Mouse (Mus musculus): ENCODE results near the gene Ccsap. TPM values are rescaled to one million over a fixed set of nuclear protein-coding genes. Genes with fewer than 3 reads are reported as not detected.

Ccsap gene
- polyA plus RNA-seq, 1 experiment from 2014 or later: 6.7 TPM

DNA sequence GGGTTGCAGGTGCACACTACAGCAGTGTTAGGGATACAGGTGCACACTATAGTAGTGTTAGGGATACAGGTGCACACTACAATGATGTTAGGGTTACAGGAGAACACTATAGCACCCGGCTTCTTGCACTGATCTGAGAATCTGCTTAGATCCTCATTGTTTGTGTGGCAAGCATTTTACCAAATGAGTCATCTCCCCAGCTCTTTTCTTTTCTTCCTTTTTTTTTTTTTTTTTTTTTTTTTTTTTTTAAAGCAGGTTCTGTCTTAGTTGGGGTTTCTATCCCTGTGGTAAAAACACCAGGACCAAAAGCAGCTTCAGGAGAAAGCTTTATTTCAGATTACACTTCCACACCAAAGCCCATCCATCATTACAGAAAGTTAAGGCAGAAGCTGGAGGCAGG, 56.4 kb downstream of the Ccsap start:
- Histone ChIP-seq H3K9me3 (replicated peaks; ENCODE audit: control insufficient read depth, low read length) (no peaks in the 10 kb centered on the region), H3K4me3 (ENCODE audit: low read depth, low read length) (no peak overlapping the region), H3K27ac (ENCODE audit: low read depth, low read length) (no peak overlapping the region), H3K4me2 (ENCODE audit: low read length) (no peak overlapping the region), H3K36me3 (ENCODE audit: control insufficient read depth, insufficient read depth, low read length) (no peaks in the 10 kb centered on the region), H3K4me1 (ENCODE audit: control insufficient read depth, insufficient read depth, low read length) (peaks cover 12% of the 10 kb centered on the region), H3K27me3 (replicated peaks; ENCODE audit: control insufficient read depth, insufficient read depth, low read length) (no peaks in the 10 kb centered on the region), H3K9ac (ENCODE audit: low read length) (no peak overlapping the region)
- DNase-seq (ENCODE audit: low spot score) (no peak), ATAC-seq (no peak)
- WGBS: 81% methylated on average over 1 of the region's 1 CpGs

DNA sequence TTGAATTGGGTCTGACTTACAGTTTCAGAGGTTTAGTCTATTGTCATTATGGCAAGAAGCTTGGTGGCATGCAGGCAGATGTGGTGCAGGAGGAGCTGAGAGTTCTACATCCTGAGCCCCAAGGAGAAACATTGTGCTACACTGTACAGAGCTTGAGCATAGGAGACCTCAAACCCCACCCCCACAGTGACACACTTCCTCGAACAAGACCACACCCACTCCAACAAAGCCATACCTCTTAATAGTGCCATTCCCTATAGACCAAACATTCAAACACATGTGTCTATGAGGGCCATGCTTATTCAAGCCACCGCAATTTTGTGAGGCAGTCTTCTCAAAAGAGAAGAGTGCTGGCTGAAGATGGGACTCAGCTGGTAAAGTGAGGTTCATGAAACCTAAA, 58.5 kb downstream of the Ccsap start:
- Histone ChIP-seq H3K27me3 (replicated peaks; ENCODE audit: control insufficient read depth, insufficient read depth, low read length) (no peaks in the 10 kb centered on the region), H3K36me3 (ENCODE audit: control insufficient read depth, insufficient read depth, low read length) (no peaks in the 10 kb centered on the region), H3K4me3 (ENCODE audit: low read depth, low read length) (no peak overlapping the region), H3K4me2 (ENCODE audit: low read length) (no peak overlapping the region), H3K9me3 (replicated peaks; ENCODE audit: control insufficient read depth, low read length) (no peaks in the 10 kb centered on the region), H3K4me1 (ENCODE audit: control insufficient read depth, insufficient read depth, low read length) (peaks cover 2% of the 10 kb centered on the region; the same call in 1 of the 2 replicates), H3K27ac (ENCODE audit: low read depth, low read length) (no peak overlapping the region), H3K9ac (ENCODE audit: low read length) (no peak overlapping the region)
- ATAC-seq: no peak
- WGBS: 84% methylated on average over 2 of the region's 2 CpGs
- DNase-seq (ENCODE audit: low spot score): no peak

DNA sequence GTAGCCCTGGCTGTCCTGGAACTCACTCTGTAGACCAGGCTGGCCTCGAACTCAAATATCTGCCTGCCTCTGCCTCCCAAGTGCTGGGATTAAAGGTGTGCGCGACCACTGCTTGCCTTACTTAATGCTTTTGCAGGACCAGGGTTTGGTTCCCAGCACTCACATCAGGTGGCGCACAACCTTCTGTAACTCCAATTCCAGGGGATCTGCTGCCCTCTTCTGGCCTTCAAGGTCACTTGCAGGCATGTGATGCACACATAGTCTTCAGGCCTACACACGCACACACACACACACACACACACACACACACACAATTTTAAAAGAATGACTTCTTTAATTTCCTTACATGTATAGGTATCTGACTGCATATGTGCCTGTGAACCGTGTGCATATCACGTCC, 59.1 kb downstream of the Ccsap start:
- 94% methylated on average over 6 of the region's 7 CpGs for WGBS

GRCm38 (mm10) chr8:123799885-123800284, 60.1 kb downstream of the Ccsap start:
- WGBS: 70% methylated on average over 3 of the region's 3 CpGs
- no peaks in the 10 kb centered on the region for H3K4me1 ChIP-seq (ENCODE audit: control insufficient read depth, insufficient read depth, low read length)
- H3K27ac ChIP-seq (ENCODE audit: low read depth, low read length): no peak overlapping the region
- no peak for ATAC-seq
- no peak overlapping the region for H3K4me3 ChIP-seq (ENCODE audit: low read depth, low read length)
- no peak for DNase-seq (ENCODE audit: low spot score)
- no peak overlapping the region for H3K4me2 ChIP-seq (ENCODE audit: low read length)
- no peaks in the 10 kb centered on the region for H3K9me3 ChIP-seq (replicated peaks; ENCODE audit: control insufficient read depth, low read length)
- no peak overlapping the region for H3K9ac ChIP-seq (ENCODE audit: low read length)
- no peaks in the 10 kb centered on the region for H3K27me3 ChIP-seq (replicated peaks; ENCODE audit: control insufficient read depth, insufficient read depth, low read length)
- H3K36me3 ChIP-seq (ENCODE audit: control insufficient read depth, insufficient read depth, low read length): no peaks in the 10 kb centered on the region

More for the DNA sequence above, 59.1 kb downstream of the Ccsap start:
- Histone ChIP-seq H3K4me1 (ENCODE audit: control insufficient read depth, insufficient read depth, low read length) (no peaks in the 10 kb centered on the region), H3K9ac (ENCODE audit: low read length) (no peak overlapping the region), H3K27me3 (replicated peaks; ENCODE audit: control insufficient read depth, insufficient read depth, low read length) (no peaks in the 10 kb centered on the region), H3K9me3 (replicated peaks; ENCODE audit: control insufficient read depth, low read length) (no peaks in the 10 kb centered on the region), H3K4me3 (ENCODE audit: low read depth, low read length) (no peak overlapping the region), H3K4me2 (ENCODE audit: low read length) (no peak overlapping the region), H3K27ac (ENCODE audit: low read depth, low read length) (no peak overlapping the region), H3K36me3 (ENCODE audit: control insufficient read depth, insufficient read depth, low read length) (no peaks in the 10 kb centered on the region)
- DNase-seq (ENCODE audit: low spot score) (no peak), ATAC-seq (no peak)

DNA sequence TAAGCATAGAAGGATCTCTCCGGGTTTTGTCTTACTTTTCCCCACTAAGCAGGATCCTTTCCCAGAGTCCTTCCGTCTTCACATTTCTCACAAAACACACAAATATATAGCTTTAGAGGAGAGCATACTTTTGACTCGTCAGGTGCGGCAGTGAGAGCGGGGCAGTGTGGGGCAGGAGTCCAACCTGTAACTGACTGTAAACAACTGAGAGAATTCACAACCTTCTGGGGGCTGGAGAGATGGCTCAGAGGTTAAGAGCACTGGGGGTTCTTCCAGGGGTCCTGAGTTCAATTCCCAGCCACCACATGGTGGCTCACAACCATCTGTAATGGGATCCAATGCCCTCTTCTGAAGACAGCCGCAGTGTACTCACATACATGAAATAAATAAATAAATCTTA, 60.6 kb downstream of the Ccsap start:
- Histone ChIP-seq H3K27me3 (replicated peaks; ENCODE audit: control insufficient read depth, insufficient read depth, low read length) (no peaks in the 10 kb centered on the region), H3K36me3 (ENCODE audit: control insufficient read depth, insufficient read depth, low read length) (no peaks in the 10 kb centered on the region), H3K4me2 (ENCODE audit: low read length) (no peak overlapping the region), H3K9me3 (replicated peaks; ENCODE audit: control insufficient read depth, low read length) (no peaks in the 10 kb centered on the region), H3K4me1 (ENCODE audit: control insufficient read depth, insufficient read depth, low read length) (no peaks in the 10 kb centered on the region), H3K4me3 (ENCODE audit: low read depth, low read length) (no peak overlapping the region), H3K27ac (ENCODE audit: low read depth, low read length) (no peak overlapping the region), H3K9ac (ENCODE audit: low read length) (no peak overlapping the region)
- ATAC-seq (no peak), DNase-seq (ENCODE audit: low spot score) (no peak)
- WGBS: 92% methylated on average over 6 of the region's 6 CpGs

- DNase-seq (ENCODE audit: low spot score): no peak
- Histone ChIP-seq H3K27me3 (replicated peaks; ENCODE audit: control insufficient read depth, insufficient read depth, low read length) (no peaks in the 10 kb centered on the region), H3K9me3 (replicated peaks; ENCODE audit: control insufficient read depth, low read length) (no peaks in the 10 kb centered on the region), H3K4me3 (ENCODE audit: low read depth, low read length) (no peak overlapping the region), H3K27ac (ENCODE audit: low read depth, low read length) (no peak overlapping the region), H3K4me1 (ENCODE audit: control insufficient read depth, insufficient read depth, low read length) (no peaks in the 10 kb centered on the region), H3K36me3 (ENCODE audit: control insufficient read depth, insufficient read depth, low read length) (no peaks in the 10 kb centered on the region), H3K9ac (ENCODE audit: low read length) (no peak overlapping the region), H3K4me2 (ENCODE audit: low read length) (no peak overlapping the region)
- ATAC-seq: no peak
- 93% methylated on average over 15 of the region's 15 CpGs for WGBS
These were observed 62.1 kb downstream of the Ccsap start for GRCm38 (mm10) chr8:123797928-123798327.

DNA sequence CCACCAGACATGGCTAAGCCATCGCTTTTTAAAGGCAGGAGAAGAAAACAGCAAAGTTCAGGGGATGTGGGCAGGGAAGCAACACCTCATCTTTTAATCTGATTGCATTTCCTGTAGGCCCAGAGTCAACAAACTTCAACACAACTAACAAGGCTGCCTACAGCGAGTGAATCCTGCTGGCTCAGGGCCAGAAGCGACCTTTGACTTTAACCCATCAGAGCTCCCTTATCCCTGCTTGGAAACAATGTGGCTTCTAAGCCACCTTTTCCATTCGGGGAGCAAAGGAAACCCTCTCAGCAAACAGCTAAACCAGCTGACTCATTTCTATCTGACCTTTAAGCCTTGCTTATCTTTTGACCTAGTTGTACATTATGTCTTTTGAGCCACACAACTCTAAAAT, 63.3 kb downstream of the Ccsap start:
- Histone ChIP-seq H3K9me3 (replicated peaks; ENCODE audit: control insufficient read depth, low read length) (no peaks in the 10 kb centered on the region), H3K4me3 (ENCODE audit: low read depth, low read length) (no peak overlapping the region), H3K36me3 (ENCODE audit: control insufficient read depth, insufficient read depth, low read length) (no peaks in the 10 kb centered on the region), H3K4me2 (ENCODE audit: low read length) (no peak overlapping the region), H3K27me3 (replicated peaks; ENCODE audit: control insufficient read depth, insufficient read depth, low read length) (no peaks in the 10 kb centered on the region), H3K9ac (ENCODE audit: low read length) (no peak overlapping the region), H3K4me1 (ENCODE audit: control insufficient read depth, insufficient read depth, low read length) (peaks cover 2% of the 10 kb centered on the region; the same call in 1 of the 2 replicates), H3K27ac (ENCODE audit: low read depth, low read length) (no peak overlapping the region)
- DNase-seq (ENCODE audit: low spot score): no peak
- 66% methylated on average over 4 of the region's 4 CpGs for WGBS
- ATAC-seq: no peak

GRCm38 (mm10) chr8:123794766-123795165, 65.2 kb downstream of the Ccsap start:
- no peak for DNase-seq (ENCODE audit: low spot score)
- no peak overlapping the region for H3K27ac ChIP-seq (ENCODE audit: low read depth, low read length)
- no peak overlapping the region for H3K9ac ChIP-seq (ENCODE audit: low read length)
- peaks cover 2% of the 10 kb centered on the region; the same call in 1 of the 2 replicates for H3K4me1 ChIP-seq (ENCODE audit: control insufficient read depth, insufficient read depth, low read length)
- 81% methylated on average over 4 of the region's 4 CpGs for WGBS
- no peak for ATAC-seq
- H3K4me3 ChIP-seq (ENCODE audit: low read depth, low read length): no peak overlapping the region
- H3K27me3 ChIP-seq (replicated peaks; ENCODE audit: control insufficient read depth, insufficient read depth, low read length): no peaks in the 10 kb centered on the region
- no peak overlapping the region for H3K4me2 ChIP-seq (ENCODE audit: low read length)
- no peaks in the 10 kb centered on the region for H3K9me3 ChIP-seq (replicated peaks; ENCODE audit: control insufficient read depth, low read length)
- H3K36me3 ChIP-seq (ENCODE audit: control insufficient read depth, insufficient read depth, low read length): no peaks in the 10 kb centered on the region

- no peak overlapping the region for H3K9ac ChIP-seq (ENCODE audit: low read length)
- DNase-seq (ENCODE audit: low spot score) (no peak), ATAC-seq (no peak)
- no peaks in the 10 kb centered on the region for H3K27me3 ChIP-seq (replicated peaks; ENCODE audit: control insufficient read depth, insufficient read depth, low read length)
- no peaks in the 10 kb centered on the region for H3K36me3 ChIP-seq (ENCODE audit: control insufficient read depth, insufficient read depth, low read length)
- 78% methylated on average over 10 of the region's 10 CpGs for WGBS
- H3K4me3 ChIP-seq (ENCODE audit: low read depth, low read length): no peak overlapping the region
- H3K9me3 ChIP-seq (replicated peaks; ENCODE audit: control insufficient read depth, low read length): no peaks in the 10 kb centered on the region
- H3K4me2 ChIP-seq (ENCODE audit: low read length): no peak overlapping the region
- H3K4me1 ChIP-seq (ENCODE audit: control insufficient read depth, insufficient read depth, low read length): peaks cover 2% of the 10 kb centered on the region; the same call in 1 of the 2 replicates
- no peak overlapping the region for H3K27ac ChIP-seq (ENCODE audit: low read depth, low read length)
These were observed 66.1 kb downstream of the Ccsap start for GRCm38 (mm10) chr8:123793900-123794299.

Data from forebrain, embryonic 14.5 days (tissue).